Mouse (Mus musculus): ENCODE measurements around the gene Sdk2. TPM values are rescaled to one million over a fixed set of nuclear protein-coding genes. Genes with fewer than 3 reads are reported as not detected.

Gene Sdk2
- total and polyA plus RNA-seq, 3 experiments: 1.2 to 4.8 (median 1.3) TPM

GRCm38 (mm10) chr11:114066098-114066950 is 522 bp downstream of the Sdk2 start:
- DNase-seq (ENCODE audit: extremely low read depth): no peak
- dilution Hi-C loops (cut with MboI; ENCODE audit: extremely low pct_ligation_motif_present, extremely low pct_unique_long_range_greater_than_20kb, low sequenced_read_pairs): no loop called here
- Histone ChIP-seq H3K27me3 (replicated peaks) (peaks cover 23% of the 10 kb centered on the region), H3K4me1 (ENCODE audit: control insufficient read depth in 1 of 2, insufficient read depth in 2 of 2) (peaks cover 2 to 5% of the 10 kb centered on the region in 2 experiments; a peak in 2 of 4 replicates), H3K36me3 (replicated peaks in 1 of 2; ENCODE audit: control insufficient read depth in 1 of 2, insufficient read depth in 1 of 2, low read length in 1 of 2) (no peaks in the 10 kb centered on the region), H3K4me3 (replicated peaks in 1 of 3; ENCODE audit: low read depth in 2 of 3, low read length in 2 of 3, poor library complexity in 1 of 3) (no peak overlapping the region), H3K4me2 (ENCODE audit: insufficient read depth, low read depth, poor library complexity, severe bottlenecking) (no peak overlapping the region), H3K9me3 (replicated peaks; ENCODE audit: low read length) (peaks cover 35% of the 10 kb centered on the region), H3K9ac (ENCODE audit: insufficient read depth, low read depth) (no peak overlapping the region), H3K79me2 (replicated peaks; ENCODE audit: control insufficient read depth, extremely low read depth, insufficient read depth, poor library complexity, severe bottlenecking) (no peaks in the 10 kb centered on the region), H3K27ac (ENCODE audit: insufficient read depth, low read depth) (no peak overlapping the region)
- TF ChIP-seq JUND (conservative IDR thresholded peaks at IDR 0.05; ENCODE audit: low read depth, low read length) (no peak), ZC3H11A (IDR thresholded peaks at IDR 0.05; ENCODE audit: low read depth, low read length) (no peak), E2F4 (IDR thresholded peaks at IDR 0.05; ENCODE audit: insufficient replicate concordance, low read depth, low read length) (no peak)
- in situ Hi-C loops (cut with MboI; ENCODE audit: low pct_ligation_motif_present, low pct_unique_long_range_greater_than_20kb, low sequenced_read_pairs): no loop called here

DNA sequence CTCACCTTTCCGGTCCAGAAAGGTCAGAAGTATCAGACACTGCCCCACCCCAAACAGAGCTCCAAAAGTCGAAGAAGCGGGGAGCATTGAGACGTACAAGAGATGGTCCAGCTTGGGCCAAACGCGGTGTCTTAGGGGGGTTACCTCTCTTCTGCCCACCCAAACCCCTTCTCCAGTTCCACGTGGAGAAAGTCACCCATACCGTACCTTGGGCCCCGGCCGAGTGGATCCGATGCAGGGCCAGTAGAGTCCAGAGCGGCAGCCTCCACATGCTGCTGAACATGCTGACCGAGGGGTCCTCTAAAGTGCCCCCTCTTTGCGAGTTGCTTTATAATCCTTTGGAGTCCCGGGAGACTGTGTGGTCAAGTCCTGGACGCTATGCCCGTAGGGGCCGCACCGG is 1.2 kb downstream of the Sdk2 start:
- no peak overlapping the region for H3K9ac ChIP-seq (ENCODE audit: insufficient read depth, low read depth)
- H3K36me3 ChIP-seq (replicated peaks in 1 of 2; ENCODE audit: control insufficient read depth in 1 of 2, insufficient read depth in 1 of 2, low read length in 1 of 2): no peaks in the 10 kb centered on the region
- peaks cover 35% of the 10 kb centered on the region for H3K9me3 ChIP-seq (replicated peaks; ENCODE audit: low read length)
- H3K27me3 ChIP-seq (replicated peaks): peaks cover 30% of the 10 kb centered on the region
- no peaks in the 10 kb centered on the region for H3K79me2 ChIP-seq (replicated peaks; ENCODE audit: control insufficient read depth, extremely low read depth, insufficient read depth, poor library complexity, severe bottlenecking)
- H3K4me2 ChIP-seq (ENCODE audit: insufficient read depth, low read depth, poor library complexity, severe bottlenecking): no peak overlapping the region
- no peak for TF ChIP-seq NRF1 (IDR thresholded peaks at IDR 0.05; ENCODE audit: low read depth, low read length)
- no peak for TF ChIP-seq RAD21 (IDR thresholded peaks at IDR 0.05; ENCODE audit: low read depth, low read length)
- no peak for TF ChIP-seq JUND (conservative IDR thresholded peaks at IDR 0.05; ENCODE audit: low read depth, low read length)
- no peak for TF ChIP-seq KAT2A (IDR thresholded peaks at IDR 0.05; ENCODE audit: insufficient replicate concordance, low read length)
- no peak for TF ChIP-seq ZNF384 (IDR thresholded peaks at IDR 0.05; ENCODE audit: low read depth, low read length)
- TF ChIP-seq USF1 (IDR thresholded peaks at IDR 0.05; ENCODE audit: low read depth, low read length): no peak
- no peak for TF ChIP-seq SMC3 (IDR thresholded peaks at IDR 0.05; ENCODE audit: low read depth, low read length)
- TF ChIP-seq TCF12 (IDR thresholded peaks at IDR 0.05; ENCODE audit: low read depth, low read length): no peak
- TF ChIP-seq TBP (conservative IDR thresholded peaks at IDR 0.05; ENCODE audit: low read depth, low read length): no peak
- no peak for TF ChIP-seq ZMIZ1 (IDR thresholded peaks at IDR 0.05; ENCODE audit: low read depth, low read length)
- no peak for TF ChIP-seq JUN (IDR thresholded peaks at IDR 0.05; ENCODE audit: insufficient read depth, low read depth, low read length)
- no peak for TF ChIP-seq ZKSCAN1 (IDR thresholded peaks at IDR 0.05; ENCODE audit: borderline replicate concordance, low read depth, low read length)
- DNase-seq (ENCODE audit: extremely low read depth): no peak
- H3K27ac ChIP-seq (ENCODE audit: insufficient read depth, low read depth): no peak overlapping the region
- no peak overlapping the region for H3K4me3 ChIP-seq (replicated peaks in 1 of 3; ENCODE audit: low read depth in 2 of 3, low read length in 2 of 3, poor library complexity in 1 of 3)
- dilution Hi-C loops (cut with MboI; ENCODE audit: extremely low pct_ligation_motif_present, extremely low pct_unique_long_range_greater_than_20kb, low sequenced_read_pairs) (no loop called here), in situ Hi-C loops (cut with MboI; ENCODE audit: low pct_ligation_motif_present, low pct_unique_long_range_greater_than_20kb, low sequenced_read_pairs) (no loop called here)
- H3K4me1 ChIP-seq (ENCODE audit: control insufficient read depth in 1 of 2, insufficient read depth in 2 of 2): peaks cover 2 to 5% of the 10 kb centered on the region in 2 experiments; a peak in 2 of 4 replicates

All from CH12.LX (cell line).